Mouse (Mus musculus) forebrain, embryonic 14.5 days (tissue): Measurements from ENCODE around the gene Ulk4. TPM values are rescaled to one million over a fixed set of nuclear protein-coding genes. Genes with fewer than 3 reads are reported as not detected.
"Not testable (repeated sequence)": the region's sequence is repeated elsewhere in the genome, so short reads cannot be mapped to it uniquely, and the experiment has no call there.

Experiments
- ATAC-seq: fragments of 200-750 bp; cut with Nextera tagmentation; 2 replicates; pipeline ENCODE4 v1.8.0; 2017; ENCODE audit warnings: mild to moderate bottlenecking, moderate library complexity
- DNase-seq: peaks from one replicate; pipeline ENCODE4 v3.0.0-alpha.2; 2015; ENCODE audit warnings: low spot score
- H3K27ac ChIP-seq: fragments of 300-500 bp; sonication (generic); 2 replicates; pipeline ENCODE4 v1.5.1; 2014; ENCODE audit warnings: low read depth, mild to moderate bottlenecking, control low read depth, low read length, moderate library complexity
- H3K27me3 ChIP-seq: fragments of 300-500 bp; sonication (generic); replicated peaks from 2 replicates; pipeline ENCODE4 v1.6.1; 2014; ENCODE audit warnings: low read length, control low read depth, mixed read lengths; ENCODE audit not compliant: control insufficient read depth, insufficient read depth
- H3K36me3 ChIP-seq: fragments of 300-500 bp; sonication (generic); 2 replicates; pipeline ENCODE4 v1.6.1; 2014; ENCODE audit warnings: low read length, control low read depth; ENCODE audit not compliant: control insufficient read depth, insufficient read depth
- H3K4me1 ChIP-seq: fragments of 300-500 bp; sonication (generic); 2 replicates; pipeline ENCODE4 v1.6.1; 2014; ENCODE audit warnings: antibody characterized with exemption, low read length, control low read depth; ENCODE audit not compliant: control insufficient read depth, insufficient read depth
- H3K4me2 ChIP-seq: fragments of 300-500 bp; sonication (generic); 2 replicates; pipeline ENCODE4 v1.6.1; 2014; ENCODE audit warnings: mild to moderate bottlenecking, control low read depth, low read length
- H3K4me3 ChIP-seq: fragments of 300-500 bp; sonication (generic); 2 replicates; pipeline ENCODE4 v1.5.1; 2014; ENCODE audit warnings: low read depth, low read length, control low read depth
- H3K9ac ChIP-seq: fragments of 300-500 bp; sonication (generic); 2 replicates; pipeline ENCODE4 v1.6.1; 2014; ENCODE audit warnings: mild to moderate bottlenecking, low read length, control low read depth, moderate library complexity
- H3K9me3 ChIP-seq: fragments of 300-500 bp; sonication (generic); replicated peaks from 2 replicates; pipeline ENCODE4 v1.6.1; 2016; ENCODE audit warnings: low read length, control low read depth, mixed read lengths; ENCODE audit not compliant: control insufficient read depth
- WGBS: fragments of 180-500 bp; shearing (Covaris S2); extraction: QIAGEN DNeasy Blood & Tissue Kit; methylation state at CpG from one replicate; pipeline ENCODE4 v1.1.7; 2014; 5-methylcytosine and 5-hydroxymethylcytosine counted together
- polyA plus RNA-seq: library from polyadenylated mRNA; unstranded; fragments of >200 nt; fragmentation: Nextera tagmentation; extraction: Ambion mirVana; gene quantifications from 2 replicates; pipeline ENCODE4 v1.2.1, GENCODE M21; 2014

The Ulk4 gene
- polyA plus RNA-seq, 1 experiment from 2014 or later: 131 TPM

GRCm38 (mm10) chr9:121250854-121251253 lies 26.1 kb downstream of the Ulk4 start:
- Histone ChIP-seq H3K27me3 (no peaks in the 10 kb centered on the region), H3K4me1 (no peaks in the 10 kb centered on the region), H3K9me3 (no peaks in the 10 kb centered on the region), H3K36me3 (no peaks in the 10 kb centered on the region), H3K27ac (no peak overlapping the region), H3K4me2 (no peak overlapping the region), H3K4me3 (no peak overlapping the region), H3K9ac (no peak overlapping the region)
- DNase-seq (no peak), ATAC-seq (no peak)
- 94% methylated on average over 11 of the region's 11 CpGs for WGBS

- 62% methylated on average over 14 of the region's 14 CpGs for WGBS
- Histone ChIP-seq H3K9ac (no peak overlapping the region), H3K27ac (no peak overlapping the region), H3K27me3 (no peaks in the 10 kb centered on the region), H3K36me3 (no peaks in the 10 kb centered on the region), H3K4me1 (no peaks in the 10 kb centered on the region), H3K4me3 (no peak overlapping the region), H3K9me3 (no peaks in the 10 kb centered on the region), H3K4me2 (no peak overlapping the region)
- DNase-seq (no peak), ATAC-seq (no peak)
Measured at GRCm38 (mm10) chr9:121249805-121250204, 27.2 kb downstream of the Ulk4 start.

- DNase-seq (peak; percentile 91), ATAC-seq (peak; percentile 40; the same call in 1 of the 2 replicates)
- WGBS: 65% methylated on average over 12 of the region's 12 CpGs
- Histone ChIP-seq H3K27me3 (no peaks in the 10 kb centered on the region), H3K4me2 (no peak overlapping the region), H3K27ac (no peak overlapping the region), H3K4me1 (no peaks in the 10 kb centered on the region), H3K4me3 (no peak overlapping the region), H3K9me3 (no peaks in the 10 kb centered on the region), H3K9ac (no peak overlapping the region), H3K36me3 (no peaks in the 10 kb centered on the region)
Measured at GRCm38 (mm10) chr9:121247956-121248775, 28.8 kb downstream of the Ulk4 start.

GRCm38 (mm10) chr9:121247047-121247446 lies 29.9 kb downstream of the Ulk4 start:
- no peaks in the 10 kb centered on the region for H3K9me3 ChIP-seq
- H3K27ac ChIP-seq: no peak overlapping the region
- H3K4me2 ChIP-seq: no peak overlapping the region
- H3K27me3 ChIP-seq: no peaks in the 10 kb centered on the region
- no peaks in the 10 kb centered on the region for H3K36me3 ChIP-seq
- DNase-seq (no peak), ATAC-seq (no peak)
- no peak overlapping the region for H3K4me3 ChIP-seq
- H3K4me1 ChIP-seq: no peaks in the 10 kb centered on the region
- no peak overlapping the region for H3K9ac ChIP-seq
- WGBS: 87% methylated on average over 6 of the region's 6 CpGs

GRCm38 (mm10) chr9:121242331-121242730 lies 34.7 kb downstream of the Ulk4 start:
- no peak overlapping the region for H3K4me2 ChIP-seq
- H3K4me1 ChIP-seq: no peaks in the 10 kb centered on the region
- no peak overlapping the region for H3K9ac ChIP-seq
- no peak overlapping the region for H3K27ac ChIP-seq
- ATAC-seq (no peak), DNase-seq (no peak)
- H3K4me3 ChIP-seq: no peak overlapping the region
- no peaks in the 10 kb centered on the region for H3K27me3 ChIP-seq
- WGBS: 89% methylated on average over 6 of the region's 6 CpGs
- no peaks in the 10 kb centered on the region for H3K36me3 ChIP-seq
- H3K9me3 ChIP-seq: no peaks in the 10 kb centered on the region

- Histone ChIP-seq H3K4me3 (no peak overlapping the region), H3K36me3 (no peaks in the 10 kb centered on the region), H3K27ac (no peak overlapping the region), H3K9ac (no peak overlapping the region), H3K9me3 (no peaks in the 10 kb centered on the region), H3K27me3 (no peaks in the 10 kb centered on the region), H3K4me1 (no peaks in the 10 kb centered on the region), H3K4me2 (no peak overlapping the region)
- WGBS: 22% methylated on average over 5 of the region's 5 CpGs
- ATAC-seq (no peak), DNase-seq (no peak)
Measured at GRCm38 (mm10) chr9:121241806-121242205, 35.2 kb downstream of the Ulk4 start.

GRCm38 (mm10) chr9:121241366-121241765 lies 35.6 kb downstream of the Ulk4 start:
- Histone ChIP-seq H3K4me1 (no peaks in the 10 kb centered on the region), H3K9me3 (no peaks in the 10 kb centered on the region), H3K4me2 (no peak overlapping the region), H3K27ac (no peak overlapping the region), H3K9ac (no peak overlapping the region), H3K27me3 (no peaks in the 10 kb centered on the region), H3K4me3 (no peak overlapping the region), H3K36me3 (no peaks in the 10 kb centered on the region)
- ATAC-seq: no peak
- no peak for DNase-seq
- WGBS: 89% methylated on average over 8 of the region's 8 CpGs

- peak; percentile 40; the same call in 1 of the 2 replicates for ATAC-seq
- H3K36me3 ChIP-seq, H3K27me3 ChIP-seq, H3K27ac ChIP-seq, H3K9me3 ChIP-seq, H3K4me2 ChIP-seq, H3K9ac ChIP-seq, H3K4me1 ChIP-seq, H3K4me3 ChIP-seq: not testable (repeated sequence)
- WGBS: 47% methylated on average over 5 of the region's 5 CpGs
- DNase-seq: peak; percentile 92
Measured at GRCm38 (mm10) chr9:121240242-121240641, 36.8 kb downstream of the Ulk4 start.

GRCm38 (mm10) chr9:121239571-121239970 lies 37.4 kb downstream of the Ulk4 start:
- WGBS: 79% methylated on average over 6 of the region's 6 CpGs
- no peak overlapping the region for H3K9ac ChIP-seq
- H3K4me3 ChIP-seq: no peak overlapping the region
- H3K9me3 ChIP-seq: no peaks in the 10 kb centered on the region
- H3K4me1 ChIP-seq: no peaks in the 10 kb centered on the region
- ATAC-seq (no peak), DNase-seq (no peak)
- no peak overlapping the region for H3K4me2 ChIP-seq
- no peaks in the 10 kb centered on the region for H3K27me3 ChIP-seq
- no peaks in the 10 kb centered on the region for H3K36me3 ChIP-seq
- no peak overlapping the region for H3K27ac ChIP-seq
